Comparison of ENCODE assay signal across 19 mouse cellular contexts in genomic region chr2:153051537-153051936, GRCm38 (mm10). TPM values are rescaled to one million over a fixed set of nuclear protein-coding genes. Genes with fewer than 3 reads are reported as not detected.
DNase-seq lines count a peak whose midpoint lies in the region; ATAC-seq lines count a peak whose summit lies in the region.
"Had no signal": no experiment of that assay in that cellular context is flagged by ENCODE, and none has a peak within 500 bp of the region (broad histone marks: within the 10 kb centered on the region; RNA-seq: fewer than 3 reads in every experiment).

No protein-coding gene starts in this region.

- peak; percentile 5 for DNase-seq in A20 (ENCODE audit: low read depth, low spot score)
- no peak for DNase-seq in gastrocnemius, postnatal 4 days (ENCODE audit: low spot score in 2 of 2)
- no peak for DNase-seq in heart, postnatal 4 days
- no peak for DNase-seq in urinary bladder, adult 18-20 months (ENCODE audit: low spot score in 2 of 2)
- DNase-seq: adrenal gland, adult 8-10 months; adrenal gland, postnatal 25 days; embryo, embryonic 11 days; gastrocnemius, postnatal 10 days; gastrocnemius, postnatal 36 days; heart, adult 18-20 months; heart, postnatal 10 days; heart, postnatal 36 days had no signal

- peak; percentile 34 for ATAC-seq in common myeloid progenitor, adult 5-6 weeks (replicated peaks; ENCODE audit: low read depth, poor library complexity, severe bottlenecking)
- ATAC-seq in megakaryocyte progenitor cell, adult 5-6 weeks (replicated peaks; ENCODE audit: poor library complexity) = peak; percentile 61
- ATAC-seq: activated CD4-positive, CD25-positive, alpha-beta regulatory T cell, adult 4 months; forebrain, embryonic 13.5 days; forebrain, embryonic 16.5 days; intestine, postnatal 0 days had no signal

RNA-seq across cellular contexts. Expression of gene Ccm2l, which starts 14.2 kb away (rescaled TPM):
- 0.73 TPM in 1 of 2 replicates, not detected in the other for total RNA-seq in common myeloid progenitor, adult 5-6 weeks (2017)
- total RNA-seq in megakaryocyte progenitor cell, adult 5-6 weeks (2015) = 2.5 and 2.8 TPM in 2 replicates
- 1.2 and 2.2 TPM in 2 replicates for total RNA-seq in megakaryocyte progenitor cell, adult 5-6 weeks (2017)
- total RNA-seq in gastrocnemius, postnatal 4 days (2021) = 10 to 100 TPM in 1 of 2 experiments, 1 to 10 TPM in 1; 9.6 to 10.3 TPM
- 10 to 100 TPM; 24.1 to 25.3 TPM for total RNA-seq in heart, postnatal 4 days (2021)

RNA-seq across cellular contexts. Expression of gene Xkr7, which starts 19.9 kb away (rescaled TPM):
- total RNA-seq in common myeloid progenitor, adult 5-6 weeks (2017) = not detected in 2 replicates
- total RNA-seq in megakaryocyte progenitor cell, adult 5-6 weeks (2015) = not detected in 2 replicates
- total RNA-seq in megakaryocyte progenitor cell, adult 5-6 weeks (2017) = not detected in 2 replicates
- total RNA-seq in gastrocnemius, postnatal 4 days (2021) = 1 to 10 TPM; 1.1 to 1.2 TPM
- not detected for total RNA-seq in heart, postnatal 4 days (2021)
- total RNA-seq: gastrocnemius, adult 18-20 months; gastrocnemius, postnatal 36 days; heart, adult 18-20 months; heart, postnatal 10 days; heart, postnatal 36 days had no signal

RNA-seq across cellular contexts. Expression of gene Pdrg1, which starts 36.3 kb away (rescaled TPM):
- 109 and 138 TPM in 2 replicates for total RNA-seq in common myeloid progenitor, adult 5-6 weeks (2017)
- total RNA-seq in megakaryocyte progenitor cell, adult 5-6 weeks (2015) = 59.1 and 59.5 TPM in 2 replicates
- 178 and 193 TPM in 2 replicates for total RNA-seq in megakaryocyte progenitor cell, adult 5-6 weeks (2017)
- total RNA-seq in gastrocnemius, postnatal 4 days (2021) = 10 to 100 TPM; 55.6 to 64.3 TPM
- 10 to 100 TPM; 52.2 to 54.7 TPM for total RNA-seq in heart, postnatal 4 days (2021)

RNA-seq across cellular contexts. Expression of gene Hck, which starts 56.7 kb away (rescaled TPM):
- 2.2 and 5.9 TPM in 2 replicates for total RNA-seq in common myeloid progenitor, adult 5-6 weeks (2017)
- 16.3 and 17.3 TPM in 2 replicates for total RNA-seq in megakaryocyte progenitor cell, adult 5-6 weeks (2015)
- 20.1 and 25.7 TPM in 2 replicates for total RNA-seq in megakaryocyte progenitor cell, adult 5-6 weeks (2017)
- 1 to 10 TPM; 3.1 to 3.4 TPM for total RNA-seq in gastrocnemius, postnatal 4 days (2021)
- total RNA-seq in heart, postnatal 4 days (2021) = 1 to 10 TPM; 1.1 to 1.2 TPM
